Mouse (Mus musculus) left cerebral cortex, adult 2 months (tissue): ENCODE data around the gene Krtap8-1. TPM values are rescaled to one million over a fixed set of nuclear protein-coding genes. Genes with fewer than 3 reads are reported as not detected.

Source experiments
- DNase-seq, 2 experiments: peaks; one replicate each; pipeline ENCODE4 v3.0.0; 2021 to 2022; ENCODE audit warnings: low spot score in 2 of 2, mixed read lengths in 1 of 2; ENCODE audit errors: extremely low spot score in 1 of 2
- H3K27ac ChIP-seq: fragments of 200-600 bp; 2 replicates; pipeline ENCODE4 v1.8.1; 2022
- H3K4me3 ChIP-seq: fragments of 200-600 bp; 2 replicates; pipeline ENCODE4 v1.8.1; 2022
- CTCF ChIP-seq: fragments of 200-600 bp; IDR thresholded peaks from 2 replicates; pipeline ENCODE4 v1.8.1; 2022; ENCODE audit warnings: antibody characterized with exemption, mild to moderate bottlenecking, moderate library complexity
- intact Hi-C: fragments of 180-260 bp; cut with DNase I; formaldehyde crosslinking; loops from one replicate; pipeline ENCODE4 v1.15.1; 2025
- total RNA-seq, 2 experiments: library from RNA; stranded (reverse); gene quantifications; 2 replicates each; pipeline ENCODE4 v1.2.3; 2021

The Krtap8-1 gene
- total RNA-seq, 2 experiments from 2014 or later = not detected

GRCm38 (mm10) chr16:89497002-89497401 is 9.2 kb upstream of the Krtap8-1 start:
- no peak overlapping the region for H3K4me3 ChIP-seq
- intact Hi-C loops = no loop called here
- no peak for TF ChIP-seq CTCF
- no peak for DNase-seq
- H3K27ac ChIP-seq = no peak overlapping the region

- DNase-seq = no peak
- Histone ChIP-seq H3K4me3 (no peak overlapping the region), H3K27ac (no peak overlapping the region)
- TF ChIP-seq CTCF = no peak
- intact Hi-C loops = no loop called here
Observed at GRCm38 (mm10) chr16:89495394-89496153, 7.8 kb upstream of the Krtap8-1 start.

- intact Hi-C loops = no loop called here
- Histone ChIP-seq H3K27ac (no peak overlapping the region), H3K4me3 (no peak overlapping the region)
- DNase-seq = no peak
- no peak for TF ChIP-seq CTCF
Observed at GRCm38 (mm10) chr16:89477679-89478314, 10.0 kb downstream of the Krtap8-1 start.

- TF ChIP-seq CTCF = no peak
- intact Hi-C loops = no loop called here
Observed at GRCm38 (mm10) chr16:89461189-89461588, 26.6 kb downstream of the Krtap8-1 start.

More at GRCm38 (mm10) chr16:89461189-89461588, 26.6 kb downstream of the Krtap8-1 start:
- no peak for DNase-seq
- H3K4me3 ChIP-seq = no peak overlapping the region
- no peak overlapping the region for H3K27ac ChIP-seq

Other genes with a start within 250 kb of the Krtap8-1 start
- gene Krtap21-1, start 84.1 kb downstream of the Krtap8-1 start, total RNA-seq = not detected
- gene Krtap6-2, start 67.8 kb downstream of the Krtap8-1 start, total RNA-seq = not detected
- gene Krtap7-1, start 20.4 kb upstream of the Krtap8-1 start, total RNA-seq = not detected
- not detected for gene Krtap11-1, start 83.2 kb upstream of the Krtap8-1 start, total RNA-seq